Mouse (Mus musculus) left cerebral cortex, postnatal 36 days (tissue): ENCODE data around the gene Zfp3. TPM values are rescaled to one million over a fixed set of nuclear protein-coding genes. Genes with fewer than 3 reads are reported as not detected.

ENCODE experiments used
- DNase-seq, 2 experiments: peaks; one replicate each; pipeline ENCODE4 v3.0.0; 2021 to 2022; ENCODE audit warnings: low spot score in 2 of 2, mixed read lengths in 1 of 2
- intact Hi-C: fragments of 180-260 bp; cut with DNase I; formaldehyde crosslinking; loops from one replicate; pipeline ENCODE4 v1.15.1; 2025
- total RNA-seq, 2 experiments: library from RNA; stranded (reverse); gene quantifications; 2 replicates each; pipeline ENCODE4 v1.2.3; 2021

The Zfp3 gene
- 10 to 100 TPM; 17.3 to 21.7 TPM for total RNA-seq

DNA sequence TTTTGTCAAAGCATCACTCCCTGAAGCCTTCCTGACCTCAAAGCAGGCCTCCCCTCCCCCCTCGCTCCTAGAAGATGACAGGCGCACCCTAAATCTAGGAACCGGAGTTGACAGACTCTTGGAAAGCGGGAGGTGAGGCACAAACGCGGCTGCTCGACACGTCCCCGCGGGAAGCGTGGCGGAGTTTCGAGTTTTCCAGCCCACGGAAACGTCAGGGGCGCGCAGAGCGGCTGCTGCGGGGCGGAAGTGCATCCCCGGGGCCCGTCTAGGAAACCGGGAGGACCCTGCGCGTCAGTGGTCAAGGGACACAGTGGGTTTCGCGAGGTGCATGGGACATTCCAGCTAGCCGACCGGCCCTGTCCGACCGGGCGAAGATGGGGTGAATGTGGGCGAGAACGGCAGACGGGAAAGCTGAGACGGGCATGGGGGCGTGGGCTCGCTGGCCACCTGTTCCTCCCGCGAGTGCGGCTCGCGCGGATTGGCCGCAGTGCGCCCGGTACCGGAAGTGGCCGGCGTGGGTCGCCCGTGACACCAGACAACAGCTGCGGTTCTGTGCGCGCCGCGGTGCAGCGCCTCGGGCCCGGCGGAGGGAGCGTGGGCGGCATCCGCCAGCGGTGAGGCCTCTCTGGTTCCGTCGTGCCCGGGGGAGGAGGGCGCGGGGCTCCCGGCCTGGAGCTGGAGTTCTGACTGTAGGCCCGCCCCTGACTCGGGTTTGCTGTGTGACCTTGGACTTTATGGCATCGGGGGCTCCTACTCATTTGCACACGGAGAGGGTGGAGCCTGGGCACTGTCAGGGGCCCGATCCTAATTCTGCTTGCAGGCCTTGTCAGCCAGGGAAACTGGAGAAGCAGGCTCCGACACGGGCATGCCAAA, at the start of gene Zfp3:
Gene Zfp3 (plus strand): TSS at position 274 of the 873 bp plus-strand sequence.
- intact Hi-C loops: loop anchor here (10.0 kb wide), 1 partner anchor 349 kb away; the partner anchor contains the start of gene Pelp1

DNA sequence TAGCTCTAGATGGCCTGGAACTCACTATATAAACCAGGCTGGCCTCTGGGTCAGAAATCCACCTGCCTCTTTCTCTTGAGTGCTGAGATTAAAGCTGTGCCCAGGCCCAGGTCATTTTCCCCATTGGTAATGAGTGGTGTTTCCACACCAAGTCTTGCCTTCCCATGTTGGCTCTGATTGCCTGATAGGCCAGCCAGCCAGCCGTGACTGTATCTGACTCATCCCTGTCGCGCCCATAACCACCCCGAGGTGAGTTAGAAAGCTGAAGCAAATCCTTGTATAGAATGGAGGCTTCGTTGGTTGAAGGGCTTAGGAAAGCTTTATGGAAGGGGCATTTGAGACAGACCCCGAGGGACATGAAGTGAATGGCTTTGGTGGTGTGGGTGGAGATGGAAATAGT, 48.2 kb upstream of the Zfp3 start:
- intact Hi-C loops: no loop called here

More for the DNA sequence above, at the start of gene Zfp3:
- DNase-seq: peak; percentile 88 to 90

GRCm38 (mm10) chr11:70718481-70718880, 45.5 kb upstream of the Zfp3 start:
- no peak for DNase-seq
- intact Hi-C loops: no loop called here

More for the DNA sequence above, 48.2 kb upstream of the Zfp3 start:
- no peak for DNase-seq

DNA sequence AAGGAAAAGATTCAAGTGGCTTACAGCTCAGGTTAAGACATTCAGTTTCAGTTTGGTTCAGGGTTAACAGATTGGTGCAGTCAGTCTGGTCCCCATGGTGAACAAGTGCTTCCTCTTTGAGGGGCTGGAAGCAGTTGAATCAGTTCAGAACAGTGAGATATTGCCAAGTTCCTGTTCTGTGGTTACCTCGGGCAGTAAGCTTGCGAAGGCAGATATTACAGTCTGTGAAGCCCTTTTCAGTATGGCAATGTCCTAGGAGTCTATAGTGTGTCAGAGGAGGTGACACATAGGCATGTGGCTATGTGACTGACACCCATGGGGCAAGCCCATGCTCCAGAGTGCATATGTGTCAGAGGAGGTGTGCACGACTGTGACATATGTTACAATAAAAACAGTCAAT, 43.4 kb upstream of the Zfp3 start:
- intact Hi-C loops: no loop called here
- DNase-seq: no peak

- no peak for DNase-seq
- intact Hi-C loops: no loop called here
Observed at GRCm38 (mm10) chr11:70721072-70721471, 42.9 kb upstream of the Zfp3 start.

- intact Hi-C loops: no loop called here
- DNase-seq: no peak
Observed at GRCm38 (mm10) chr11:70724706-70725105, 39.3 kb upstream of the Zfp3 start.

DNA sequence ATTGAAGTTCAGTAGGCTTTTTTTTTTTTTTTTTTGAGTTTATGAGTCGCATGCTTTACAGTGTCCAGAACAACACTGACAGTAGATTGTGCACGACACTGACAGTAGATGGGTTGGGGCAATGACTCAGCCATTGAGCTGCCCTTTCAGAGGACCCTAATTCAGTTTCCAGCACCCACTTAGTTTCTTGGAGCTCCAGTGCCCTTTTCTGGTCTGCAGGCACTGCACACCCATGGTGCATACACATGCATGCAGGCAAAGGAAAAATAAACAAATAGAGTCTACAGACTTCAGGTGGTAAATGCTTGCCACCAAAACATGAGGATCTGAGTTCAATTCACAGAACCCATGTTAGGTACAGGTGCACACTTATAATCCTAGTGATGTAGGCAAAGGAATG, 37.4 kb upstream of the Zfp3 start:
- intact Hi-C loops: no loop called here
- DNase-seq: no peak

- intact Hi-C loops: no loop called here
Observed at GRCm38 (mm10) chr11:70727385-70727784, 36.6 kb upstream of the Zfp3 start.

GRCm38 (mm10) chr11:70730427-70731038, 33.5 kb upstream of the Zfp3 start:
- DNase-seq: no peak
- intact Hi-C loops: no loop called here

More at GRCm38 (mm10) chr11:70727385-70727784, 36.6 kb upstream of the Zfp3 start:
- no peak for DNase-seq

GRCm38 (mm10) chr11:70731178-70731577, 32.8 kb upstream of the Zfp3 start:
- DNase-seq: peak; percentile 25 to 44
- intact Hi-C loops: no loop called here

DNA sequence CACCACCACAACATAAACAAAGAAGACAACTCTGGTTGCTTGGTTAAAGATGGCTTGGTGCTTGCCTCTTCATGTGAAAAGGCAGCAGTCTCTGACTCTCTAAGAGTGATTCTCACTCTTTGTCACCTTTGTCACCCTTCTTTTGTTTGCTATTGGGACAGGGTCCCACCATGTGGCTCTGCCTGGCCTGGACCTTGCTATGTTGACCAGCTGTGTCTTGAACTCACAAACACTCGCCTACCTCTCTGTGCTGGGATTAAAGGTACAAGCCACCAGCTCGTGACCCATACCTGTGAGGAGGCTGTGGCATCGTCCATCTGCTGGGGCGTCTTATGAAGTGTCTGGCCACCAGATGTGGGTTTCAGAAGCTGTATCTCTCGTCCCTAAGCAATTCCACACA, 30.8 kb upstream of the Zfp3 start:
- no peak for DNase-seq
- intact Hi-C loops: no loop called here

- intact Hi-C loops: no loop called here
- no peak for DNase-seq
Observed at GRCm38 (mm10) chr11:70737749-70738148, 26.3 kb upstream of the Zfp3 start.

GRCm38 (mm10) chr11:70741603-70742002, 22.4 kb upstream of the Zfp3 start:
- intact Hi-C loops: no loop called here
- DNase-seq: no peak

GRCm38 (mm10) chr11:70742117-70742516, 21.9 kb upstream of the Zfp3 start:
- DNase-seq: peak in 1 of 2 experiments; percentile 1
- intact Hi-C loops: no loop called here

- intact Hi-C loops: no loop called here
- DNase-seq: peak in 1 of 2 experiments; percentile 11
Observed at GRCm38 (mm10) chr11:70742581-70743459, 21.2 kb upstream of the Zfp3 start.

DNA sequence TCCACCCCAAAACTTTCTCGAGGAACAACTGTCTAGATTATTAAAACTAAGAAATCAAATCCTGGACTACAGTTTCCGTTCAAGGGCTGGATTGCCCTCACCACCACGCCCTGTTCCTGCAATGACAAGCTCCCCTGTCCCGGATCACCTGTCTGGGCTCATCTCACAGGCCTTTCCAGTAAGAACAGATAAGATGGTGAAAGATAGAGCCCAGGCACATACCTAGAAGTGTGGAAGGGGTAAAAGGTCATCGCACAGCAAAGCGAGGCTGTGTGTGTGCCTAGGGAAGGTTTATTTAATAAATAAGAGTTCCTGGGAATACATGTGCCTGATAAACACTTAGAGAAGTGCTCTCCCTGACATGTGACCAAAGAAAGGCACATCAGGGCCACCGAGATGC, 18.4 kb upstream of the Zfp3 start:
- DNase-seq: no peak
- intact Hi-C loops: no loop called here

- intact Hi-C loops: no loop called here
- no peak for DNase-seq
Observed at GRCm38 (mm10) chr11:70747876-70748545, 16.0 kb upstream of the Zfp3 start.

DNA sequence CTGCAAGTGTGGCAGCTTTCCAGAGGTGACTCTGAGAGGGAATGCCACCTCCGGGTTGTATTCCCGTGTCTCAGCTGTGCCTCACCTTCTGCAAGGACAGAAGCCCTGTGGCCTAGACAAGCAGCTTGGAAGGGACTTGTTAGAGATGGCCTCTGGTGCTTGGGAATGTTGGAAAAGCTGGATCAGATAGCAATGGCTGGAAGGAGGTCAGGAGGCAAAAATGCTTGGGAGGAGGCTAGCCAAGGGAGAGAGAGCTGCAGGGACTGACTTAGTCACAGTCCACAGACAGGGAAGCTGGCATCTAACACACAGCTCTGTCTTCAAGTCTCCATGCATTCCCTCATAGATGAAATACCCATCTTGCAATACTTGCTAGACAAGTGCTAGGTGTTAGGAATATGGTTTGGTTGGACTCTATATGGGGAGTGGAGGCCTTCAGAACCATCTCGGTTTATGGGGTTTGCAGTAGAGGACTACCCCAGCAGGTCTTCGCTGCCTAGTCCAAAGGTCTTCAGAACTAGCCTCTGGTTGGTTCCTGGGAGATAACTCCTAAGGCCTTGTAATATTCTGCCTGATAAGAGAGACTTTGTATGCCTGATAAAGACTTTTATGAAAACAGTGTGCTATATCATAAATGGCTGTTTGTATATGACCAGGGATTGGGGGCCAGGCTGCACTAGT, 11.5 kb upstream of the Zfp3 start:
- intact Hi-C loops: loop anchor here (5.0 to 10.0 kb wide), 2 partner anchors 235 to 318 kb away; partner anchors contain the start of genes Arrb2 and Gltpd2
- no peak for DNase-seq

GRCm38 (mm10) chr11:70753146-70753545, 10.9 kb upstream of the Zfp3 start:
- DNase-seq: no peak
- intact Hi-C loops: loop anchor here (5.0 to 10.0 kb wide), 2 partner anchors 236 to 318 kb away; partner anchors contain the start of genes Arrb2 and Gltpd2
